Mouse (Mus musculus) urinary bladder, postnatal 4 days (tissue): ENCODE results near the gene Map6d1.

ENCODE experiments used
- DNase-seq, 2 experiments: peaks; one replicate each; pipeline ENCODE4 v3.0.0; 2021 to 2022; ENCODE audit warnings: low spot score in 2 of 2

Gene Map6d1

DNA sequence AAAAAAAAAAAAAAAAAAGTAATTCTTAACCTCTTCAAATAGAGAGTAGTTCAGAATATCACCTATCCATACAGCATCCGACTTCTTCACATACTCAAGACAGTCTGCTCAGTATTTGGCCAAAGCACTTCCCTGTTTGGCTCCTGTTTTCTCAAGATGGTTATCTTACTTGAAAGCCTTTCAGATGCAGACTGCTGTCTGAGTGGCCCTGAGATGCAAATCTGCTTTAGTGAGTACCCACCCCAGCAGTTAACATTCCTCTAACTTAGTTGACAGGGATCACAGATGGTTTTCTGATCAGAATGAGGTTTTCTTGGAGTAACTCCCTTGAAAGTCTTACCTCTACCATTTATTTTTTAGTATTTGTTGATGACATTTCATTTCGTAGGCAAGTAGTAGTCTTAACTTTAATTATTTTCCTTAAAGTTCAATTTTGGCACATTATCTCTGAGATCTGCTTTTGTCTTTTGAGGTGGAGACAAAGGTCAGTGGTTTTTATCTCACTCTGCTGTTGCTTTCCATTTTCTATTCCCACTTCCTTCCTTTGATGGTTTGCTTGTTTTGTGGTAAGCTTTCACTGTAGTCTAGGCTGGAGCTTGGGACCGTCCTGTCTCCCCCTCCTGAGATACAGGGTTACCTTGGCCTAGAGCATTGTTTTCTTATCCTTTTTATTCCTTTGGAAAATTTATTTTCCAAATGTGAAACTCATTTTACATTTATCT, 49.8 kb downstream of the Map6d1 start:
- no peak for DNase-seq

DNA sequence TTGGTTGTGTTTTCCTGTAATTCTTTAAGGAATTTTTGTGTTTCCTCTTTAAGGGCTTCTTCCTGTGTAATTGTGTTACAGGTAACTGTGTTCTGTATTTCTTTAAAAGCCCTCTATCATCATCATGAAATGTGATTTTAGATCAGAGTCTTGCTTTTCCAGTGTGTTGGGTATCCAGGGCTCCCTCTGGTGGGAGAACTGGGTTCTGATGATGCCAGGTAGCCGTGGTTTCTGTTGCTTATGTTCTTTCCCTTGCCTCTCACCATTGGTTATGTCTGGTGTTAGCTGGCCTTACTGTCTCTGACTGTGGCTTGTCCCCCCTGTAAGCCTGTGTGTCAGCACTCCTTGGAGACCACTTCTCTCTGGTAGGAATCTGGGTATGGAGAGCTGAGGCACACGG, 55.8 kb downstream of the Map6d1 start:
- DNase-seq: no peak
